Mouse (Mus musculus) testis, adult 2 months (tissue): Measurements from ENCODE around the gene Neurog3. TPM values are rescaled to one million over a fixed set of nuclear protein-coding genes. Genes with fewer than 3 reads are reported as not detected.

Experiments used
- H3K27ac ChIP-seq: fragments of 200-500 bp; 2 replicates; pipeline ENCODE4 v1.5.1; 2012; ENCODE audit warnings: low read depth, low read length; ENCODE audit not compliant: control insufficient read depth, insufficient read depth
- H3K27me3 ChIP-seq: fragments of 200-500 bp; 2 replicates; pipeline ENCODE4 v1.6.1; 2012; ENCODE audit warnings: mild to moderate bottlenecking, low read length, moderate library complexity; ENCODE audit not compliant: control insufficient read depth, insufficient read depth
- H3K36me3 ChIP-seq: fragments of 200-500 bp; 2 replicates; pipeline ENCODE4 v1.6.1; 2012; ENCODE audit warnings: mild to moderate bottlenecking, low read length; ENCODE audit not compliant: control insufficient read depth, insufficient read depth
- H3K4me1 ChIP-seq: fragments of 200-500 bp; 2 replicates; pipeline ENCODE4 v1.6.1; 2012; ENCODE audit warnings: low read length; ENCODE audit not compliant: control insufficient read depth, insufficient read depth
- H3K4me3 ChIP-seq: fragments of 200-500 bp; 2 replicates; pipeline ENCODE4 v1.5.1; 2012; ENCODE audit warnings: low read depth, mild to moderate bottlenecking, low read length, moderate library complexity, mixed read lengths; ENCODE audit not compliant: control insufficient read depth
- CTCF ChIP-seq: fragments of 200-500 bp; IDR thresholded peaks from 2 replicates; pipeline ENCODE4 v1.5.1; 2012; ENCODE audit warnings: low read depth, mild to moderate bottlenecking, inconsistent platforms, low read length, moderate library complexity; ENCODE audit not compliant: control insufficient read depth, insufficient read depth, insufficient replicate concordance
- POLR2A ChIP-seq: fragments of 200-500 bp; IDR thresholded peaks from 2 replicates; pipeline ENCODE4 v1.6.1; 2012; ENCODE audit warnings: low read depth, mild to moderate bottlenecking, inconsistent platforms, low read length, moderate library complexity; ENCODE audit not compliant: control insufficient read depth
- polyA plus RNA-seq: library from polyadenylated mRNA; depleted of rRNA; stranded (reverse); fragments of >200 nt; gene quantifications from 2 replicates; pipeline ENCODE4 v1.2.3, GENCODE M21; 2012

The Neurog3 gene
- polyA plus RNA-seq, 1 experiment = 0.79 TPM

DNA sequence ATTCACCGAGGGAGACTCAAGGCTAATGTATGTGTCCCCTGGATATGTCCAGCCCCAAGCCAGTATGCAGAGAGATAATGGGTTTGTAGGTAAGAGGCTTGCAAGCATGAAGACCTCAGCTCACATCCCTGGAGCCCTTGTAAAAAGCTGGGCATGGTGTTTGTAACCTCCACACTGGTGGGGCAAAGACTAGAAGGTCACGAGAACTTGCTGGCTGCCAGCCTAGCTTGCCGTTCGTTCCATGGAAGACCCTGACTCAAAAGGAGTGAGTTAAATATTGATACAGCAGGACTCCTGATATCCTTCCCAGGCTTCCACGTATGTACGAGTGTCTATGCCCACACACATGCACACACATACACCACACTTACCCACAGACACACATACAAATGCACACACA is 38.5 kb upstream of the Neurog3 start:
- H3K4me3 ChIP-seq = no peak overlapping the region
- no peaks in the 10 kb centered on the region for H3K36me3 ChIP-seq
- H3K4me1 ChIP-seq = 0 out of 2 replicates have a peak, but pooled peaks cover 2% of the 10 kb centered on the region
- H3K27me3 ChIP-seq = no peaks in the 10 kb centered on the region
- TF ChIP-seq POLR2A (no peak), CTCF (no peak)
- H3K27ac ChIP-seq = no peak overlapping the region

DNA sequence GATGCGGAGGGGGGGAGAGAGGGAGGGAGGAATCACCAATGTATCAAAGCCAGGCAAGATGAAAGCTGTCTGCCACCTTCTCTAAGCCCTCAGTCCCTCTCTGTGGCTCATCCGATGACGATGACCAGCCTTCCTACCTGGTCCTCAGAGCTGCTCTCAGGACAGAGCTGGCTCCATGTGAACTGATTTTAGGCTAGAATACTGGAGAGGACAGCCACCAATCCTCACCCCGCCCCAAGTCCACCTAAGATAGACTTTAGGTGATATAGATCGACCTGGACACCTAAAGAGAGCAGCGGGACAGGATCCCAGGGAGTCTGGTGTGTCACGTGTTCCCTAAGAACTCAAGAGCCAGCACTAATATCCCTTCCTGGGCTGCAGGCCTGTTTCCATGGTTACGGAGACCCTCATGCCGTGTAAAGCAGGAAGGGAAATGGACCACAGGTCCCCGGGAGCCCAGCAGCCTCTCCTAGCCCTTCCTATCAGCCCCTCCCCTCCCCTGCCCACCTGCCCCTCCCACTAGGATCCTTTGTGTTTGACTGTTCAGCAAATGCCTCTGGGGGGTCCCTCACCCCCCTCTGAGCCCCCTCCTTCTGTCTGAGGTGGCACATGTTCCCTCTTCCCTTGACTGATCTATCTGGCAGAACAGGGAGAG is 33.0 kb upstream of the Neurog3 start:
- TF ChIP-seq CTCF (no peak), POLR2A (no peak)
- Histone ChIP-seq H3K27ac (no peak overlapping the region), H3K36me3 (no peaks in the 10 kb centered on the region), H3K4me1 (0 out of 2 replicates have a peak, but pooled peaks cover 2% of the 10 kb centered on the region), H3K27me3 (no peaks in the 10 kb centered on the region), H3K4me3 (peak overlapping the region; percentile 53)

DNA sequence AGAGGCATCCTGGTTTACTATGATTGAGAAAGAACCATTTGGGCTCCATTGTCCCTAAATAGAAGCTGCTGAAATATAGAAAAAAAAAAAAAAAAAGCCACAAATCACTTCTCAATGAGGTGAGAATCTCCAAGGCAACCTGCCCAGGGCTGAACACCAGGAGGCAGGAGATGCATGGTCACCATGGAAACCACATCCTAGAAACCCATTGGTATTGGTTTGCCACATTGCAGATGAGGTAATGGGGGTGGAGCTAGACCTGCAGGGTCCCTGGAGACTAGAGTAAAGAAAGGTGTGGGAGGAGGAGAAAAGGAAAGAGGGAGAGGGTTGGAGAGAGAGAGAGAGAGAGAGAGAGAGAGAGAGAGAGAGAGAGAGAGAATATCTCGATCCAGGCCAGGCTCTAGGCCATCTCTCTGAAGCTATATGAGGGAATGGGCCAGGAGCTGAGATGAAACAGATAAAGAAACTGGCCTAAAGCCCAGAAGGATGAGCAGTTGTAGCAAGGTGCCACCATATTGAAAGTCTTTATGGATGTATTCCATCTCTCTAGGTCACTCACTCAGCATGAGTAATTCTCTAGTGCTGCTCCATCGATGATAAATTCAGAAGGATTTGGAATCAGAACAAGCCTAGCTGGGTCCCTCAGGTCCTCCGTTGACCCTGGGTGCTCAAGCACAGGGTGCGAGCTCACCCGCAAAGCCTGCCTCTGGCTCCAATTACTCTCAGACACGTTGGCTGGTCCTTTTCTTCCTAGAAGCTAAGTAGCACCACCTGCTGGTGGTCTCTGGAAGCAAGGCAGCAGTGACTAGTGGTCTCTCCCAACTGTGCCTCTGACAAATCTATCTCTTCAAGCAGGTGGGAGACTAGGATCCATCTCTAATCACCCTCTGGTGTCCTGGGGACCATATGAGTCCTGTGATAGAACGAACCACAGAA is 31.1 kb upstream of the Neurog3 start:
- TF ChIP-seq CTCF (peak; percentile 52; the same call in 1 of the 2 replicates), POLR2A (no peak)
- no peaks in the 10 kb centered on the region for H3K27me3 ChIP-seq
- no peak overlapping the region for H3K4me3 ChIP-seq
- H3K36me3 ChIP-seq = no peaks in the 10 kb centered on the region
- 0 out of 2 replicates have a peak, but pooled peaks cover 2% of the 10 kb centered on the region for H3K4me1 ChIP-seq
- no peak overlapping the region for H3K27ac ChIP-seq

DNA sequence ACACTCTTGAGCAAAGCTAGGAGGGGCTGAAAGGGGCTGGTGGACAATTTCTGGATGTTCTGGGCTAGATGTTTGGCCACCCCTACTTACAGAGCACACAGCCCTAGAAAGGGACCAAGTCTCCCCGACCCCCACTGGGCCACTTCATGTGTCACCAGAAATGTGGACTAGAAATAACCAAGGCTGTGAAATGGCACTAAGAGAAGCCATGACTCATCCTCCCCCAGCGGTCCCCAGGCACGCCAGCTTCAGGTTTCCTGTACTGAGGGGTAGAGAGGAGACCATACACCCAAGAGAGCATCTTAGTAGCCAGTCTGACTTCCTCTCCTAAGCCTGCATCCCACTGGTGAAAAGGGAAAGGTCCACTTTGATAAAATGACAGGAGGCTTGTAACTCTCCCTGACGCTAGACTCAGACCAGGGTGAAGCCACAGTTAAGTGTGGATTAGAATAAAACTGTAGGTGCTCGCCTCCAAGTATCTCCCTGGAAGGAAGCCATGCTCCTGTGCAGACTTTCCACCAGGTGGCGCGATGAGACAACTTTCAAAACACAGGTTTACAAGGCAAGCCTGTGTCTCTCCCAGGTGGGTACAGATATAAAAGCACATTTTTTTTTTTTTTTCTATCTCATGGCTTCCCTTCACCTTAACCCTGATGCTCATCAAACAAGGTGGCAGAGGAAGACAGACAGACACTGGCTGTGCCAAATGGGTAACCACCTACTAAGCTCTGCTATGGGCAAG is 27.9 kb upstream of the Neurog3 start:
- Histone ChIP-seq H3K27ac (no peak overlapping the region), H3K4me3 (no peak overlapping the region), H3K4me1 (no peaks in the 10 kb centered on the region), H3K27me3 (no peaks in the 10 kb centered on the region), H3K36me3 (no peaks in the 10 kb centered on the region)
- TF ChIP-seq POLR2A (no peak), CTCF (peak; percentile 51; the same call in 1 of the 2 replicates)

DNA sequence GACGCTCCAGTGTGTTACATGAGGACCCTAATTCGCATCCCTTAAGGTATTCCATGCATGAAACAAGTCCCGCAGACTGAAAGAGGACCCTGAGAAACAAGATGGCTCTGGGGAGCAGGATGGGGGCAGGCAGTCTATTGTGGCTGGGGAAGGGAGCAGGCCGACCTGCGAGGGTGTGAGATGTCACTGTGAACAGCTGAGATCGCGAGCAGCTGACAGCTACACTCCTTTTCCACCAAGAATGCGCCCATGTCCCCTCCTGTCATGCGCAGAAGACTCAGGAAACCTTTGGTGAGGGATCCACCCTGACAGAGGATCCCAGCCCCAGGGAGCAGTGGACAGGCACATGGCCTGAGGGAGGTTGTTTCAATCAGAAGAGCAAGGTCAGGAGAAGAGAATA is 25.8 kb upstream of the Neurog3 start:
- TF ChIP-seq POLR2A (no peak), CTCF (no peak)
- Histone ChIP-seq H3K4me3 (no peak overlapping the region), H3K36me3 (no peaks in the 10 kb centered on the region), H3K4me1 (peaks cover 9% of the 10 kb centered on the region), H3K27ac (no peak overlapping the region), H3K27me3 (no peaks in the 10 kb centered on the region)

DNA sequence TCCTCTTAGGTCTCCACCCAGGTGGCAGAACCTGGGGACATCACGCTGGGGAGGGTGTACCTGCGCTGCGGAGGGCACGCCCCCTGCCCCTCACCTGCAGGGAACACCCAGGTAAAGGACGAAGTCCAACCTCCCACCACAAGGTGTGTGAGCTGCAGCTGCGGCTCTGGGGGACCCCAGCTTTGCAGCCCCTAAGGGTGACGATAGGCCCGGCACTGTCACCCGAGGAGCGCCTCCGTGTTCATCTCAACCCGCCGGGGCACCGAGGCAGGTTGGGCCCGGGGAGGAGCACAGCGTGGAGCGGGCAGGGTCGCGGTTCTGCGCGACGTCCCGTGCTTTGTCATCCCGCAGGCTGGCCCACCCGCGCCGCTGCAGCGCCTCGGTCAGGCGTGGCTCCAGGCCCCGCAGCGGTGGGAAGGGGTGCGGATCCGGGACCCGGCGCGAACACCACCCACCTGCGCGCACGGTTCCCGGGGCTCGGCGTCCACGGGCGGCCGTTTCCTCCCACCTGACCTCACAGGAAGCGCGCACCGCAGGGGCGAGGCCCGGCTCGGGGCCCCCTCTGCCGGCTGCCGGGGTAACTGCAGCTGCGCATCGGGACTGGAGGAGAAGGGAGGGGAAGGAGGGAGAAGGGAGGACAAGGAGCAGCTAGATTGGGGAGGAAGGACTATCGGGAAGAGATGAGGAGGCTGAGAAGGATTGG is 22.2 kb upstream of the Neurog3 start:
- peak overlapping the region; percentile 84 for H3K4me3 ChIP-seq
- TF ChIP-seq POLR2A = no peak
- TF ChIP-seq CTCF = peak; percentile 65
- no peak overlapping the region for H3K27ac ChIP-seq
- H3K36me3 ChIP-seq = no peaks in the 10 kb centered on the region
- no peaks in the 10 kb centered on the region for H3K27me3 ChIP-seq
- H3K4me1 ChIP-seq = peaks cover 9% of the 10 kb centered on the region
